Mouse (Mus musculus): ENCODE results near the gene Zbed6. TPM values are rescaled to one million over a fixed set of nuclear protein-coding genes. Genes with fewer than 3 reads are reported as not detected.

Zbed6 gene
- 6.8 and 9.1 TPM in 2 replicates for polyA plus RNA-seq (2012; rRNA removed)

GRCm38 (mm10) chr1:133660466-133661202 lies at the start of gene Zbed6:
Gene Zbed6 (minus strand): TSS chr1:133660885.

GRCm38 (mm10) chr1:133689897-133690296 lies 29.2 kb upstream of the Zbed6 start, which contains the start of gene Lax1:
Gene Lax1 (minus strand): TSS chr1:133690108.

GRCm38 (mm10) chr1:133661203-133661933 lies 683 bp upstream of the Zbed6 start, which contains the start of gene Gm38394:
Gene Gm38394 (minus strand): TSS chr1:133661318.

GRCm38 (mm10) chr1:133609771-133610502 lies 50.7 kb downstream of the Zbed6 start, which contains the start of gene Snrpe:
Gene Snrpe (minus strand): TSS chr1:133610291.

Other genes with a start within 250 kb of the Zbed6 start
- gene Sox13, start 236.5 kb downstream of the Zbed6 start, polyA plus RNA-seq (2012; rRNA removed) = 35.8 and 36.6 TPM in 2 replicates
- gene Snrpe, start 50.6 kb downstream of the Zbed6 start, polyA plus RNA-seq (2012; rRNA removed) = 382 and 429 TPM in 2 replicates
- 7.9 and 9.5 TPM in 2 replicates for gene Gm38394, start 433 bp upstream of the Zbed6 start, polyA plus RNA-seq (2012; rRNA removed)
- gene Lax1, start 29.2 kb upstream of the Zbed6 start, polyA plus RNA-seq (2012; rRNA removed) = 0.36 and 0.76 TPM in 2 replicates
- gene Atp2b4, start 140.2 kb upstream of the Zbed6 start, polyA plus RNA-seq (2012; rRNA removed) = 15.0 and 18.1 TPM in 2 replicates
- 8.3 and 8.4 TPM in 2 replicates for gene Optc, start 247.1 kb upstream of the Zbed6 start, polyA plus RNA-seq (2012; rRNA removed)